Mouse (Mus musculus): ENCODE results near the gene Irf2.

The Irf2 gene

DNA sequence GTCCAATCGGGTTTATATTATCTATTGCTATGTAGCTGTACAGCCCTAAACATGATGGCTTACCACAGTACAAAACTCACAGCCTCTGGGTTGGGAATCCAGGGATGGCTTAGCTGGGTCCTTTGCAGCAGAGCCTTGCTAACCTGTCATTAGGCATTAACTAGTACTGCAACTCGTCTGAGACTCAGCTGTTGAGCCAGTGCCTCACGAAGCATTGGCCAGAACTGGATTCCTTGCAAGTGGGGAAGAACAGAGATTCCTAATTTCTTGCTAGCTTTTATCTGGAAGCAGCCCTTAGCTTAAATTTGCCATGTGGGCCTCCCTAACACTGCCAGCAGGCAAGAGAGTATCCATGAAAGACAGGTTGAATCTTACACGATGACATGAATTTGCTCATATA lies 104.3 kb downstream of the Irf2 start:
- no peak for DNase-seq (ENCODE audit: low spot score)

DNA sequence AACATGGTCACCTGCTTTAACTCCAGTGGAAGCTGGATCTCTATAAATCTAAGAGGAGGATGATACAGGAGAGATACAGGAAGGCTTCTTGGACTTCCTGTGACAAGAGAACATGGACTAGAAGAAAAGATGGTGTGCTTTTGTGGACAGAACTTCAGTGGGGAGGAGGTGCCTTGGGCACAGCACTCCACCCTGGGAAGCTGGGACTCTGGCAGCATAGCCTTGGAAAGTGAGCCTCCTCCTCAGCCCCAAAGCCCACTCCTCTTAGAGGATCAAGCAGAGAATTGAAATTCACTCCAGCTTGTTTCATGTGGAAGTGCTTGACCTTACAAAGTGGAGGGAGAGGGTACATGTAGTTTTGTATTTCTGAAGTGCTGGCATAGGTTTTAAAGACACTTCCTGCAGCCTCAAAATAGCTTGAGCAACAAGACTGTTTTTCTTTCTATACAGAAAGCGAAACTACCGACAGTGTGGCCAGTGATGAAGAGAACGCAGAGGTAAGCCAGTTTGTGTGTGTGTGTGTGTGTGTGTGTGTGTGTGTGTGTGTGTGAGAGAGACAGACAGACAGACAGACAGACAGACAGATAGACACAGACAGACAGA lies 104.9 kb downstream of the Irf2 start:
- DNase-seq (ENCODE audit: low spot score), result no peak

DNA sequence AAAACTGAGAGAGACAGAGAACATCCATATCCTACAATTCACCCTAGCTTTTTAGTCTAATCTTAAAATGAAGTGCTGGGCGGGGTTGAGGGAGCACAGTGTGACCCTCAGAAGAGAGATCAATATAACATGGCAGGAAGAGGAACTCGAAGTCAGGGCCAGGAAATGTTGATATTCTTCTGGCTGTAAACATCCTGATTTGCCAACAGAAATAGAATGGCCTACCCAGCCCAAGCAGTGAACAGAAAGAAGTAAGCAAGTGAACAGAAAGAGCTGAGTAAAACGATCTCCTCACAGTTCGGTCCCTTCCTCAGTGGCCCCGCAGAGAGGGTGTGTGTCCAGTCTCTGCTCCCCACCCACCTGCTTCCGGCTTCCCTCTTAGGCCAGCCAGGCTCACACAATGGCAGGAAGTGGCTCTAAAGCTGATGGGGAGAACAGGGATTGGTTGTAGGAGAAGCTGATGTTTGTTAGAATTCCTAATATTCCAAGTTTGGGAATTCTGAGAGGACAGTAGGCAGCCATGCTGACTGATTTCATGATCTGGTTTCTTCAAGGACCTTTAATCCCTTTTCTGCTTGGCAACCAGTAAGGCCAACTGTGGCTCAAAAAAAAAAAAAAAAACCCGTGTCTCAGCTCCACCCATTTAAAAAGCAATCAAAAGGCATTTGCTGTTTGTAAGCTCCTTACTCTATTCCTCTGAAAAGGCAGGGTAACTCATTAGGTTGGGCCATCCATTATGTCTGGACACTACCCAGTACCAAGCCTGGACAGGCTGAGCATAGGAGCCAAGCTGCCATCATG lies 105.6 kb downstream of the Irf2 start:
- no peak for DNase-seq (ENCODE audit: low spot score)

DNA sequence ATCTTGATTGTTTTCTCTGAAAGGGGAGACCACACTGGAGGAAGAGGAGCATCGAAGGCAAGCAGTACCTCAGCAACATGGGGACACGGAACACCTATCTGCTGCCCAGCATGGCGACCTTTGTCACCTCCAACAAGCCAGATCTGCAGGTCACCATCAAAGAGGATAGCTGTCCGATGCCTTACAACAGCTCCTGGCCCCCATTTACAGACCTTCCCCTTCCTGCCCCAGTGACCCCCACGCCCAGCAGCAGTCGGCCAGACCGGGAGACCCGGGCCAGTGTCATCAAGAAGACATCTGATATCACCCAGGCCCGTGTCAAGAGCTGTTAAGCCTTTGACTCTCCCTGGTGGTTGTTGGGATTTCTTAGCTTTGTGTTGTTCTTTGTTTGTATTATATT lies 106.4 kb downstream of the Irf2 start:
- no peak for DNase-seq (ENCODE audit: low spot score)

DNA sequence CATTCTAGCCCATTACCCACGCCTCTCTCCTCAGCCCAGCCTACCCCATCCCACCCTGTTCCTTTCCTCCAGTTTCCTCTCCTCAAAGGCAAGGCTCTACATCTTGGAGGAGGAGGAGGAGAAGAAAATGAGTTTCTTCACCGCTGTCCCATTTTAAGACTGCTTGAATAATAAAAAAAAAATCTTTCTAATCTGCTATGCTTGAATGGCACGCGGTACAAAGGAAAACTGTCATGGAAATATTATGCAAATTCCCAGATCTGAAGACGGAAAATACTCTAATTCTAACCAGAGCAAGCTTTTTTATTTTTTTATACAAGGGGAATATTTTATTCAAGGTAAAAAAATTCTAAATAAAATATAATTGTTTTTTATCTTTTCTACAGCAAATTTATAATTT lies 107.4 kb downstream of the Irf2 start:
- no peak for DNase-seq (ENCODE audit: low spot score)

DNA sequence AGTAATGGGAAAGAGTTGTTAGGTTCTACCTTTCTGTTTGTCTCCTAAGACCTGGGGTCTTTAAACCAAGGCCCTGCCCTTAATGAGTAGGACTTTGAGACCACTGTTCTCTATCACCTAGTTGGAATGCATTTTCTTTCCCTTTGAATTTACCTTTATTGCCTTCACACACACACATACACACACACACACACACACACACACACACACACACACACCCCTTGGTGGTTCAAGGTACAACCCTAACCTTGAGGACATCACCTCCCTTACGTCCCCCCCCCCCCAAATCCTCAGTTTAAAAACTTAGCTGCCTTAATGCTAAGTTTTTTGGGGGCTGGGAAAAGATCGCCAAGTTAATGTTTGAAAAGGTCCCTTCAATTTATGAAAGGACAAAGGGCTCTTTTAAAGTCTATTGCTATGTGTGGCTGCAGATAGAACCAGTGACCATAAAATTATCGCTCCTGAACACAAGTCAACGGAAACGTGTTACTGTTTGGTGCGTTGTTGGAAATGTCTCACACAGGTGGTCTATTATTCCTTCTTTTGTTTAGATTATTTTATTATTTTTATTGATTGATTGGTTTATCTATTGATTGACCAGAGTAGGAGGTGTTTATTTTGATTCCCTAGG lies 108.6 kb downstream of the Irf2 start:
- DNase-seq (ENCODE audit: low spot score), result no peak

DNA sequence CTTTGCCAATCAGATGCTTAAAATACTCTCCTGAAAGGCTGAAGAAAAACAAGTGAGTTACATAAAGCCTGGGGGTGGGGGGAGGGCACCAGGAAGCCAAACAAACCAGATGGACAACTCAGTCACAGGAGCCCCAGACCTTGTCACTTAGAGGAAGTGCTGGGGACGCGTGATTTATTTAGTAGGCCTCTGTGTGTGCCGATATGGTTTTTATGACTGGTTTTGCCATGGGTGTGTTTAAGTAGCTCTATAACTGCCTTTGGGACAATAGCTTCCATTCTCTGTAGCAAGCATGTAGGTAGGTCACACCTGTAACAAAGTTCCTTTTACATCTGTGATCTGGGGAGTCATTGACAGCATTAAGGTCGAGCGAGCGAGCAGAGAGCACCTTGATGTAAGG lies 109.4 kb downstream of the Irf2 start:
- DNase-seq (ENCODE audit: low spot score), result no peak

DNA sequence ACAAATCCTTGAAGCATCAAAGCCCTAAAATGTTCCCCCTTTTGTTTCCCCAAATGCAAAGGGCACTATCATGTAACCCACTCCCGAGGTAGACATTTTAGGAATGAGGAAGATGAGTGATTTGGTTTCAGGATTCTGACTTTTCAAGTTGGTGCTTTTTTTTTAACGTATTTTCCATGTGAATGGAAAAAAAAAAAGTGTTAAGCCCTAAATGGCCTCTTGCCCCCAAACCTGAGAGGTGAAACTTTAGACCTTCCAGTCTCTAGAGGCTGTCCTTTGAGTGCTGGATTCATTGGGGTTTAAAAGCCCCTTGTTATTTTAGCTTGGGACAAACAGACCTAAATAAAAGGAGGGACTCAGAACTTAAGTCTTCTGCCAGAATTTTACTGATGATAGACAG lies 109.9 kb downstream of the Irf2 start:
- DNase-seq (ENCODE audit: low spot score), result no peak

DNA sequence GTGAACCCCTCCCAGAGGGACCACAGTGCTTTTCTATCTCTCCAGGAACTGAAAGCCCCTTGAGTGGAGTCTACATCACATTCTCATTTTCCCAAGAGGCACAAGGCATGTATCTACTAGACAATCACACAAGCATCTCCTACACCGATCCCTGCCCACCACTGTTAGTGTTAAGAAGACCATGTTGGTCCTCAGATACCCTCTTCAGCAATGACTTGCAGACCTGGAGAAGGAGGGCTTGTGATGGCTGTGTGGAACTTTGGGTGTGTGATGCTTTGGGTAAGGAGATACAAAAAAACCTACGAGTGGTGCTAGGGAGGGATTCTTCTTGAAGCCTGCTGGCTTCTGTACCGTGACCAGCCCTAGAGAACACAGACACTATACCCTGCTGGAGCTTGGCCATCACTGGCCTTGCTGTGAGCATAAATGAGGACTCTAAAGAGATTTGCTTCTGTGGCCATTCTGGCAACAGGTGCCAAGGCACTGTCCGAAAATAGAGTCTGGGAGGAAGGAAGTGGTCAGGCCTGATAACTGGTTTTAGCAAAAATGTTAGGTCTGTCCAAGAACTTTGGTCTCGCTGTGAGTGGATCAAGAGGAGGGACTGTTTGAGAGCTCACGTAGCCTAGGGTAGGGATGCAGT lies 110.8 kb downstream of the Irf2 start:
- DNase-seq (ENCODE audit: low spot score), result no peak

DNA sequence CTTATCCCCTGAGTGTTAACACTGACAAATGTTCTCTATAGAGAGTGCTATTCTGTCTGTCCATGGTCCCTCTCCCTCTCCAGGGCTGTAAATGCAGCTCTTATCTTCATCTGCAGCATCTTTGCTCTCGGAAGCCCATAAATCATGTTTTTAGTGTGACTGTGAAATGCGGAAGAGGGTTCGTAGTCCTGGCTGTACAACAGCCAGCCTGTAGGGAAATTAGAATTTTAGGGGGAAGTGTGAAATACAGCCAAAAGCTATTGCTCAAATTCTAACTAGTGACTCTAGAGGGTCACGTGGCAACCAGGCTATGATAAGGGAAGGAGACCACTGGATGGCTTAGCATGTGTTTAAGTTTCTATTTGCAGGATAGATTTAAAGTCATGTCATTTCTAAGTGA lies 112.0 kb downstream of the Irf2 start:
- no peak for DNase-seq (ENCODE audit: low spot score)

DNA sequence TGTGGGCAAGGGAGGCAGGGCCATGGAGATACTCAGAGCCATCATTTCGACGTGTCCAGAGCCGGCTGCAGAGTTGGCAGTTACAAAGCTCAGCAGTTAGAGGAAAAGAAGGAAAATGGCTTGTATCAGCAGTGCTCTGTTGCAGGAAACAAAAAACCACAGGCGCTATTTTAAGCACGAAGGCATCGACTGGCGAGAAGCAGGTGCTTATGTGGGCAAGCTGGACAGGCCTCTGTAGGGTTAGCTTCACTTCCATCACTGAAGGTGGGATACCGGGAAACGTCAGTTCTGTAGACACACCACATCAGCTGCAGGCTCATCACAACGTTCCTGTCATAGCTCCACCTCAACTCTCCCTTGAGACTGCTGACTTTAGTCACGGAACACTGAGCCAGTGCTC lies 112.8 kb downstream of the Irf2 start:
- DNase-seq (ENCODE audit: low spot score), result no peak

DNA sequence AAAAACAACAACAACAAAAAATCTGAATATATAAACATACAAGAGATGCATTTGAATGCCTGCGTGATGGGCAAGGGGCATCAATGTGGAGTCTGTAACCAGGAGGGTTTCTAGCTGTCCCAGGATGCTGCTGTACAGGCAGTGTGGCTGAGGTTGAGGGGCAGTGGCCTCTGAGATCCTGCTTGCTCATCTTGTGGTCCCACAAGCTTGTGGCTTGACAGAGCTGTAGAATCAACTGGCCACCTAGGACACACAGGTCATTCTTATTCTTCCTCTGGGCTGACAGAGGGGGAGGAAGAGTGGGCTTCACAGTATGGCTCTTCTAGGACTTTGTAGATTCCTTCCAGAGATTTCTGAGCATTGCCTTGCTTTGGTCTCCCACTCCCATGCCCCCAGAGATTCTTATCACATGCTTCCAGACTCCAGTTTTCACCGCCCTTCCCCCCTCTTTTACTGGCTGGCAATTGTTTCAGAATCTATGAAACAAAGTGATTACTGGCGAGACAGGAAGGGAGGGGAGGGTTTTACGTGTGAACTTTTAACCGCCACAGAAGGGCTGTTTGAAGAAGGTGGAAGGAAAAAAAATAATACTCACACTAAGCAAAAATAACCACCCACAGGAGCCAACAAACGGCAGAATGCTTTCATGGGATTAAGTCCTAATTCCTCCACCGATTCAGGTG lies 119.8 kb downstream of the Irf2 start:
- DNase-seq (ENCODE audit: low spot score), result no peak

DNA sequence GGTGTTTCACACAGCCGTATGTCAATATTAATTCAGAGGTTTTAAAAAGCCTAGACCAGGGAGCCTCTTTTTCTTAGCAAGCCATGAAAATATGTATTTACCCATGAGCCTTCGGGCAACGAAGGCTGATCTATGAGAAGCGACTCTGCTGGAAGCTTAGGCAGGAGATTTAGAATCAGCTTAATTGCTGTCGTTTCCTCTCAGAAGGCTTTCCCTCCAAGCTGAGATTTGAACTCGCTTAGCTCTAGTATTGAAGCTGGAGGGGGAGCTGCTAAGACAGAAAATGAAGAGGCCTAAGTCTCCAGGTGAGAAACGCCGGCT lies 120.3 kb downstream of the Irf2 start:
- no peak for DNase-seq (ENCODE audit: low spot score)

DNA sequence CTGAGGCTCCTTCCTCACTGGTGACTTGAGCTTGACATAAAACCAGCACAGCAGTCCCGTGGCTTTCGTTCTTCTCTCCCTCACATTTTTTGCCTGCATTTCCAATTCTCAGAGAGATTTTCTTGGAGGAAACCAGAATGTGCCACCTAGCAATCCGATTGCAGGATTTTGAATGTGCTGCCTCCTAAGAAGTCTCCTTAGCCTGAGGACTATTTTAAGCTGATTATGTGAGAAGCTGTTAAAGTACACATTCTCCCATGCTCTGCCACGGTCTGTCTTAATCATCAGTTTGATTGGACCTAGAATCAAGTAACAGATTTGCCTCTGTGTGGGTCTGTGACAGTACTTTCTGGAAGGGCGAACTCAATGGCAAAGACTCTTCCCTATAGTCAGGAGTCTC lies 123.0 kb downstream of the Irf2 start:
- DNase-seq (ENCODE audit: low spot score), result no peak

DNA sequence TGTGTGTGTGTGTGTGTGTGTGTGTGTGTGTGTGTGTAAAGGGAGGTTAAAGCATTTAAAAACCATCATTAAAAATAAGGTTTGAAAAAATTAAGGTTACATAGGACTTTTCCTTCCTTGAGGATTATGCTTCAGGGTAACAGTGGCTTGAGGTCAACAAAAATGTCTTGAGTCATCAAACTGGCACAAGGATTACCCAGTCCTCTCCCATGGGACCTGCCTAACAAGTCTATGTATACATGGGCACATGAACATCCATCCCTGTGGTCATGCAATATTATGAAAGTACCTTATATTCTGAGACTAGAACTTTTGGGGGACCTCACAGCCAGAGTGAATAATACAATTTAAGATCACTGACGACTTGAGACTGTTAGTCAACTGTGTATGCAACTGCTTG lies 125.9 kb downstream of the Irf2 start:
- DNase-seq (ENCODE audit: low spot score), result no peak

DNA sequence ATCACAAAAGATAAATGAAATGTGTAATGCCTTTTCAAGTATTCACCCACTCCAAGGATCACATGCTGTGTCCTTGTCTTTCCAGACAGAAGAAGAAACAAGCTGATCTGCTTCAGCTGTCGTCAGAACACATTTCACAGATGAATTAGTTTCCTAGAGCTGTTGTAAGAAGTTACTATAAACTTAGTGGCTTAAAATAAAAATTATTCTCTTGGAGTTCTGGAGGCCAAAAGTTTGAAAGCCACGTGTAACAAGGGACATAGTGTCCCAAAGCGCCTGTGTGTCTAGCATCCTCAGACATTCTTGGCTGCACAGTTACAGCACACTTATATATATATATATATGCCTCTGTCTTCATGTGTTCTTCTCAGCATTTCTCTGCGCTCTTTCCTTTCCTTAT lies 127.9 kb downstream of the Irf2 start:
- DNase-seq (ENCODE audit: low spot score), result no peak

DNA sequence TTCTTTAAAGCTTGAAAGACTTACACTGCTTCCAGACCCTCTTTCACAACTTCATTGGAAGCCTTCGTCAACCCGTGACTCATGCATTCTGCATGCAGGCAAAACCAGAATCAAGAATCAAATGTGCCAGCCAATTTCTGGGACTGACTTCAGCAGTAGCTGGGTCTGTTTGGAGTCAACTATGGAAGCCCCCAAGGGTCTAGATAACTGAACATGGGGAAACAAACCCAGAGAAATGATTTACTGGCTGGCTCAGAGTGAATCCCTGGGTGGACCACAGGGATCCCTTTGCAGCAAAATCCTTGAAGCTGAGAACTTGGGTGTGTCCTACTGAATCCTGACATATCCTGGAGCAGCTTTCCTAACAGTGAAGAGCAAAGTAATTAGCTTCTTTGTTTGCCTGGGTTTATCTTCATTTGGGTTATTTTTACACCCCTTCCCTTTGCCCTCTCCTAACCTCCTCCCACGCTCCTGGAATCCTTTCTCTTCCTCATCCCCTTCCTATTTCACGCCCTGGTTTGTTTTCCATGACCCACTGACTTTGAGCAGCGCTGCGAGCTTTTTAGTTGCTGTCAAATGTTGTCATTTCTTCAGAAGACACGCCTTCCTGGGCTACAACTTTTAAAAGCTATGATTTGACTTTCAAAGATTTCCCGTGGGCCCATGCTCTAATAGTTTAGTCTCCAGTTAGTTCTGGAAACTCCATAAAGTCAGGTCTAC lies 129.0 kb downstream of the Irf2 start:
- DNase-seq (ENCODE audit: low spot score), result peak; percentile 58

DNA sequence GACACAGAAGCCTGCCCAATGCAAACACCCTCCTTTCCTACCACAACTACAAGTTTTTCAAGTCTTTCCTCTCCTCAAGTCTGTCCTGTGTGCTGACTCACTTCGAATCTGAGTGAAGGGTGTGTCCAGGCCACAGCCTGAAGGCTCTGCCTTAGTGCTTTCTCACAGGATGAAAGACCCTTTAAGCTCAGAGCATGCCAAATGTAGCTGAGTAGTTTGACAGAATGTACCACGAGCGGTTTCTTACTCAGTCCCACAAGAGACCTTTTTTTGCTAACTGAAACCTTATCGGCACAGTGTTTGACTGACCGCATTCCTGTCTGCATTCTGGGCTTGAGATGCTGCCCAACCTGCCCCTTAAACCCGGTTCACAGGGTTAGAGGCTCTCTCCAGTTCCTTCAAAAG lies 130.0 kb downstream of the Irf2 start:
- peak; percentile 26 for DNase-seq (ENCODE audit: low spot score)

DNA sequence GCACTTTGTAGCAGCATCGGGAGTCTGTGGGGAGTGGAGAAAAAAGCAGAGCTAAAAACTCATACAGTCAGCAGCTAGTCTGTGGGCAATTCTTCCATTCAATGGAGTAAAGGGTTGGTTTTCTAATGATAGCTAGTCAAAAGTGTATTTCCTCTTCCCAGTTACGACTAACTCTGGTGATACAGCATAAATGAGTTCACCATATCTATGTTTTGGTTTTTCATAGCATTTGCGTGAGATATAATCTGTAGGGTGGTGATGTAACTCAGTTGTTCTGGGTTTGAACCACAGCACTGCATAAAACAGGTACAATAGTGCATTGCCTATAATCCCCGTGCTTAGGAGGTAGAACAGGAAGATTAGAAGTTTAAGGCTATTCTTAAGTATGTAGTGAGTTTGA lies 131.6 kb downstream of the Irf2 start:
- DNase-seq (ENCODE audit: low spot score), result no peak

DNA sequence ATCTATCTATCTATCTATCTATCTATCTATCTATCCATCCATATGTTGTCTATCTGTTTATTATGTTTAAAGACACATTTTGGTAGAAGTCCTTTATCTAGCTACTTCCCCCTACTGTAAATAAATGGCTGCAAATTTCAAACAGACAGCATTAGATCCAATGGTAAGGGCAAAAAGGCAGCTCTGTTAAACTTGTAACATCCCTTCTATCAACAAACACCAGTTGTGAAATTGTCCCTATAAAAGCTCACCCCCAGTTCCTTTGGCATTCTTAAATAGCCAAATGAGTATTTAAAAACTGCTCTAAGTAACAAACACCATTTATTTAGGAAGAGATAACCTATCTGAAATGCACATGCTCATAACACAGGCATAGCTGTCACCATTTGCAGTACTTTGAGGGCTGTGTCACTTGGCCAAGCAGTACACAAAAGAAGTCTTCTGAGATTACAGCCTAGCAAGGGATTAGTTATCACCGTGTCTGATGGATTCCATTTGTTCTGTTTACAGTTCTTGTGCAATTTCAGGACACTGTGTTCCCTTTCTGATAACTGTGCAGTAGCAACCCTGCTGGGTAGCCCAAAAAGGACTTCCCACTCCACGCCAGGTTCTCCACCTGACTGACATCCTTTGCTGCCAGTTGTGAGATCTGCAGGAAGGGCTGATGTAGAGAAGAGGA lies 136.2 kb downstream of the Irf2 start:
- no peak for DNase-seq (ENCODE audit: low spot score)

DNA sequence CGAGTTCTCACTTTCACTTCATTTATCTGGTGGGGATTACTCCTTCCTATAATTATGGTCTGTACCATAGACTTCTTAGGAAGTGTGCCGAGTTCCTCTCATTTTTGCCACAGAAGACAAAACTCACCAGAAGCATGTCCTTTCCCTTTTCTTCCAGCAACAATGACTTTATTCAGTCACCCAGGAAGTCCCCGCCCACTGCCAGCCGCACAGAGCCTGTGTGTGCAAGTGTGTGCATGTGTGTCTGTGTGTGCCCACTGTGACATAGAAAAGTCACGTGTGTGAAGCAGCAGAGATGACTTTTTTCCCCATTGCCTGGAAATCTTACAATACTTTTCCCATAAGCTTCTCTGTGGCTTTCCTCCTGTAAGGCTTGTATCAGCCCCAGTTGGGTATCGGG lies 141.8 kb downstream of the Irf2 start:
- DNase-seq (ENCODE audit: low spot score), result no peak

All from urinary bladder, postnatal 25 days (tissue).